Mouse (Mus musculus) olfactory bulb, adult 2 months (tissue): Measurements from ENCODE around the gene Rora. TPM values are rescaled to one million over a fixed set of nuclear protein-coding genes. Genes with fewer than 3 reads are reported as not detected.
A peak's percentile ranks its signal among the peaks of the same experiment; 100 is the strongest.

Source experiments
- H3K27ac ChIP-seq: fragments of 200-500 bp; 2 replicates; pipeline ENCODE4 v1.5.1; 2012; ENCODE audit warnings: low read depth, low read length; ENCODE audit not compliant: insufficient read depth
- H3K4me1 ChIP-seq: fragments of 200-500 bp; 2 replicates; pipeline ENCODE4 v1.6.1; 2012; ENCODE audit warnings: low read length; ENCODE audit not compliant: control insufficient read depth, insufficient read depth
- H3K4me3 ChIP-seq: fragments of 200-500 bp; 2 replicates; pipeline ENCODE4 v1.5.1; 2012; ENCODE audit warnings: mild to moderate bottlenecking, low read depth, low read length, moderate library complexity; ENCODE audit not compliant: insufficient read depth
- CTCF ChIP-seq: fragments of 200-500 bp; IDR thresholded peaks from 2 replicates; pipeline ENCODE4 v1.5.1; 2012; ENCODE audit warnings: low read depth, mild to moderate bottlenecking, low read length, moderate library complexity; ENCODE audit not compliant: insufficient read depth
- POLR2A ChIP-seq: fragments of 200-500 bp; IDR thresholded peaks from 2 replicates; pipeline ENCODE4 v1.6.1; 2012; ENCODE audit warnings: mild to moderate bottlenecking, low read depth, low read length, moderate library complexity; ENCODE audit not compliant: insufficient read depth
- WGBS: fragments of 180-500 bp; shearing (Covaris S2); methylation state at CpG from one replicate; pipeline ENCODE4 v1.1.7; 2018; 5-methylcytosine and 5-hydroxymethylcytosine counted together
- polyA plus RNA-seq: library from polyadenylated mRNA; stranded (reverse); fragments of >200 nt; gene quantifications from 2 replicates; pipeline ENCODE4 v1.2.4, GENCODE M21; 2012; ENCODE audit warnings: low replicate concordance; ENCODE audit not compliant: missing spikeins, insufficient read depth, insufficient read length

The Rora gene
- polyA plus RNA-seq, 1 experiment, result not detected

GRCm38 (mm10) chr9:68654333-68655017, 889 bp downstream of the Rora start:
- H3K27ac ChIP-seq, result 0 out of 2 replicates have a peak overlapping the region, but pooled peaks have one; percentile 71
- under 1% methylated on average over 43 of the region's 43 CpGs for WGBS
- H3K4me1 ChIP-seq, result peaks cover 7% of the 10 kb centered on the region; the same call in 1 of the 2 replicates
- peak; percentile 11; the same call in 1 of the 2 replicates for TF ChIP-seq CTCF
- TF ChIP-seq POLR2A, result no peak
- peak overlapping the region; percentile 95 for H3K4me3 ChIP-seq

GRCm38 (mm10) chr9:68655018-68656005, 1.7 kb downstream of the Rora start:
- WGBS, result 2% methylated on average over 31 of the region's 31 CpGs
- peak overlapping the region; percentile 95 for H3K4me3 ChIP-seq
- 0 out of 2 replicates have a peak, but pooled peaks have one; percentile 1 for TF ChIP-seq CTCF
- TF ChIP-seq POLR2A, result no peak
- H3K27ac ChIP-seq, result peak overlapping the region; percentile 71
- H3K4me1 ChIP-seq, result peaks cover 7% of the 10 kb centered on the region; the same call in 1 of the 2 replicates

- Histone ChIP-seq H3K4me3 (no peak overlapping the region), H3K27ac (peak overlapping the region; percentile 71), H3K4me1 (peaks cover 7% of the 10 kb centered on the region; the same call in 1 of the 2 replicates)
- WGBS, result 44% methylated on average over 5 of the region's 5 CpGs
- TF ChIP-seq CTCF, result no peak
- no peak for TF ChIP-seq POLR2A
These were observed 2.6 kb downstream of the Rora start for GRCm38 (mm10) chr9:68656076-68656795.

GRCm38 (mm10) chr9:68656796-68657130, 3.2 kb downstream of the Rora start:
- 68% methylated on average over 6 of the region's 6 CpGs for whole genome bisulfite sequencing
- H3K27ac ChIP-seq, result no peak overlapping the region; the same call in 1 of the 2 replicates
- no peak for TF ChIP-seq POLR2A
- TF ChIP-seq CTCF, result no peak
- H3K4me1 ChIP-seq, result peaks cover 7% of the 10 kb centered on the region; the same call in 1 of the 2 replicates
- no peak overlapping the region for H3K4me3 ChIP-seq

GRCm38 (mm10) chr9:68670731-68671130, 17.1 kb downstream of the Rora start:
- 95% methylated on average over 3 of the region's 3 CpGs for WGBS
- Histone ChIP-seq H3K4me3 (no peak overlapping the region), H3K27ac (no peak overlapping the region), H3K4me1 (peaks cover 11% of the 10 kb centered on the region)
- no peak for TF ChIP-seq CTCF
- TF ChIP-seq POLR2A, result no peak

- TF ChIP-seq CTCF (no peak), POLR2A (no peak)
- H3K4me3 ChIP-seq, result no peak overlapping the region
- H3K4me1 ChIP-seq, result peaks cover 11% of the 10 kb centered on the region
- no peak overlapping the region for H3K27ac ChIP-seq
- WGBS, result 50% methylated on average over 5 of the region's 5 CpGs
These were observed 18.9 kb downstream of the Rora start for GRCm38 (mm10) chr9:68672459-68672858.

DNA sequence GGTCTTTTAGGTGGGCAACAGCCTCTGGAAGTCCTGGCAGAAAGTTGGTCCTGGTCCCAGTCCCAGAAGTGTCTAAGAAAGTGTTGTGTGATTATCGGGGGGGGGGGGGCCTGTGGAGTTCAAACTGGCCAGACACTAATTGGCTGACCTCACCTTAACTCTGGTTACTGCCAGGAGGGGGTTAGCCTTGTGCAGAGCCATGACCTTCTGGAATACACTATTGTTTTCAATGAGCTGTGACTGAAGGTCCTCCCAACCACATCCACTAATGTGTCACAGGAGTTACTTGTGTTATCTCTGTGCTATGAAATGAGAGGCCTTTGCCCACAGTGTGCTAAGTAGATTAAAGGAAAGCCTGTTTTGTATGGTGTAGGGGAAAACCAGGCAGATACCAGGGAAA, 19.6 kb downstream of the Rora start:
- 50% methylated on average over 1 of the region's 1 CpGs for WGBS
- Histone ChIP-seq H3K4me1 (peaks cover 11% of the 10 kb centered on the region), H3K4me3 (no peak overlapping the region), H3K27ac (no peak overlapping the region)
- TF ChIP-seq POLR2A (no peak), CTCF (no peak)

- peak overlapping the region; percentile 64; the same call in 1 of the 2 replicates for H3K27ac ChIP-seq
These were observed 26.3 kb downstream of the Rora start for GRCm38 (mm10) chr9:68679871-68680374.

More at GRCm38 (mm10) chr9:68679871-68680374, 26.3 kb downstream of the Rora start:
- peaks cover 14% of the 10 kb centered on the region for H3K4me1 ChIP-seq
- TF ChIP-seq CTCF (no peak), POLR2A (no peak)
- H3K4me3 ChIP-seq, result no peak overlapping the region
- WGBS, result 75% methylated on average over 12 of the region's 12 CpGs
